Mouse (Mus musculus) forebrain, embryonic 11.5 days (tissue): ENCODE results near the gene Nop58. TPM values are rescaled to one million over a fixed set of nuclear protein-coding genes. Genes with fewer than 3 reads are reported as not detected.

Experiments used
- ATAC-seq: fragments of 200-750 bp; cut with Nextera tagmentation; replicated peaks from 2 replicates; pipeline ENCODE4 v1.8.0; 2017; ENCODE audit warnings: moderate TSS enrichment; ENCODE audit not compliant: low FRiP score
- DNase-seq: peaks from one replicate; pipeline ENCODE4 v3.0.0-alpha.2; 2017; ENCODE audit warnings: low spot score
- H3K27ac ChIP-seq: fragments of 300-500 bp; sonication (generic); 2 replicates; pipeline ENCODE4 v1.5.1; 2014; ENCODE audit warnings: low read depth, low read length
- H3K27me3 ChIP-seq: fragments of 300-500 bp; sonication (generic); 2 replicates; pipeline ENCODE4 v1.6.1; 2014; ENCODE audit warnings: mild to moderate bottlenecking, low read length, mixed read lengths; ENCODE audit not compliant: control insufficient read depth, insufficient read depth
- H3K36me3 ChIP-seq: fragments of 300-500 bp; sonication (generic); 2 replicates; pipeline ENCODE4 v1.6.1; 2014; ENCODE audit warnings: mild to moderate bottlenecking, low read length, moderate library complexity, mixed read lengths; ENCODE audit not compliant: control insufficient read depth, insufficient read depth
- H3K4me1 ChIP-seq: fragments of 300-500 bp; sonication (generic); replicated peaks from 2 replicates; pipeline ENCODE4 v1.6.1; 2014; ENCODE audit warnings: low read length, mixed read lengths; ENCODE audit not compliant: control insufficient read depth, insufficient read depth
- H3K4me2 ChIP-seq: fragments of 300-500 bp; sonication (generic); 2 replicates; pipeline ENCODE4 v1.6.1; 2014; ENCODE audit warnings: low read depth, mild to moderate bottlenecking, low read length, moderate library complexity, mixed read lengths; ENCODE audit not compliant: severe bottlenecking
- H3K4me3 ChIP-seq: fragments of 300-500 bp; sonication (generic); 2 replicates; pipeline ENCODE4 v1.5.1; 2014; ENCODE audit warnings: low read depth, low read length
- H3K9ac ChIP-seq: fragments of 300-500 bp; sonication (generic); 2 replicates; pipeline ENCODE4 v1.6.1; 2014; ENCODE audit warnings: low read length
- H3K9me3 ChIP-seq: fragments of 300-500 bp; sonication (generic); 2 replicates; pipeline ENCODE4 v1.6.1; 2016; ENCODE audit warnings: low read length, mixed read lengths; ENCODE audit not compliant: control insufficient read depth
- WGBS: fragments of 180-500 bp; shearing (Covaris S2); extraction: QIAGEN DNeasy Blood & Tissue Kit; methylation state at CpG from one replicate; pipeline ENCODE4 v1.1.7; 2014; 5-methylcytosine and 5-hydroxymethylcytosine counted together
- polyA plus RNA-seq: library from polyadenylated mRNA; unstranded; fragments of >200 nt; fragmentation: Nextera tagmentation; extraction: Ambion mirVana; gene quantifications from 2 replicates; pipeline ENCODE4 v1.2.1, GENCODE M21; 2014

Gene Nop58
- polyA plus RNA-seq, 1 experiment from 2014 or later: 311 TPM

DNA sequence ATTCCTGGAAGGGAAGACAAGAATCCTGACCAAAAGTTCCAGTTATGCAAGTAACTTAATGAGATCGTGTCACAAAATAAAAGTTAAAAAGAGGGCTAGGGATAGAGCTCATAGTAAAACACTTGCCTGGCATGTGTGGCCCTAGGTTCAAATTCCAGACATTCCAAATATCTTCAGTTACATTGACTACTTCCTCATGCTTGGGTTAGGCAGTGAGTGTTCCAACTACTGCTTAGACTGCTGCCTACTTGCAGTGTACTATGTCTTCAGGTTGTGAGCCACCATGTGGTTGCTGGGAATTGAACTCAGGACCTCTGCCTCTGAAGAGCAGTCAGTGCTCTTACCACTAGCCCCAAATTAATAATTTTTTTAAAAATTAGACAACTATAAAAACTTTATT is 2.7 kb downstream of the Nop58 start:
- ATAC-seq (no peak), DNase-seq (no peak)
- H3K27ac ChIP-seq: no peak overlapping the region
- no peaks in the 10 kb centered on the region for H3K9me3 ChIP-seq
- H3K4me2 ChIP-seq: peak overlapping the region; percentile 21; the same call in 1 of the 2 replicates
- 77% methylated on average over 1 of the region's 1 CpGs for WGBS
- no peaks in the 10 kb centered on the region; the same call in 1 of the 2 replicates for H3K36me3 ChIP-seq
- no peak overlapping the region for H3K9ac ChIP-seq
- no peak overlapping the region for H3K4me3 ChIP-seq
- peaks cover 7% of the 10 kb centered on the region; the same call in 1 of the 2 replicates for H3K4me1 ChIP-seq
- H3K27me3 ChIP-seq: no peaks in the 10 kb centered on the region; the same call in 1 of the 2 replicates

DNA sequence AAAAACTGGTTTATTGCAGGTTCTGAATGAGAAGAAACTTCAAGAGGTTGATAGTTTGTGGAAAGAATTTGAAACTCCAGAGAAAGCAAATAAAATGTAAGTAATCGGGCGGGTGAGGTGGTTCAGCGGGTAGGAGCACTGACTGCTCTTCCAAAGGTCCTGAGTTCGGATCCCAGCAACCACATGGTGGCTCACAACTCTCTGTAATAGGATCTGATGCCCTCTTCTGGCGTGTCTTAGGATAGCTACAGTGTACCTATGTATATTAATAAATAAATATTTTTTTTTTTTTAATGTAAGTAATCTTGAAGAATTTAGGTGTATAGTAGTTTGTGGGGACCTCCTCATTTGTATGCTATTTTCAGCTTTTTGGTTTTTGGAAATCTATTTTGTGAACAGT is 5.7 kb downstream of the Nop58 start:
- 96% methylated on average over 5 of the region's 5 CpGs for WGBS
- H3K4me3 ChIP-seq: no peak overlapping the region
- DNase-seq (no peak), ATAC-seq (no peak)
- H3K27me3 ChIP-seq: no peaks in the 10 kb centered on the region
- H3K9ac ChIP-seq: no peak overlapping the region
- H3K4me1 ChIP-seq: peaks cover 6% of the 10 kb centered on the region; the same call in 1 of the 2 replicates
- H3K36me3 ChIP-seq: no peaks in the 10 kb centered on the region; the same call in 1 of the 2 replicates
- no peaks in the 10 kb centered on the region for H3K9me3 ChIP-seq
- no peak overlapping the region for H3K27ac ChIP-seq
- no peak overlapping the region for H3K4me2 ChIP-seq

DNA sequence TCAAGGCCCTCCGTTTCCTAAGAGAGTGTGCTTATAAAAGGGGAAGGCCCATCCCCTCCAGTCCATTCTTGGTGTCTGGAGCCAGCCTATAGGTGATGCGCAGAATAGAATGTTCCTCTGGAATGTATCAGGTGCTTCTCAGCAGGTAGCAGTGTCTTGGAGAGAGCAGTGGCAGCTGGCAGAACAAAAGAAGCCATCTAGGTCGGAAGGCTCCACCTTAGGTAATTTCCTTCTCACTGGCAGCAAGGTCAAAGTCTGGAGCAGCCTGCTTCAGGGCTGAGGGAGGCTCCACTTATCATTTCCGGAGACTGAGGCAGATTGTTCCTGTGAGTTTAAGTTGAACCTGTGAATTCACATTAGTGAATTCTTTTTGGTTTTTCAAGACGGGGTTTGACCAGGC is 13.0 kb downstream of the Nop58 start:
- Histone ChIP-seq H3K27me3 (no peaks in the 10 kb centered on the region), H3K9me3 (no peaks in the 10 kb centered on the region), H3K36me3 (peaks cover 12% of the 10 kb centered on the region; the same call in 1 of the 2 replicates), H3K4me2 (no peak overlapping the region), H3K9ac (no peak overlapping the region), H3K4me3 (no peak overlapping the region), H3K27ac (no peak overlapping the region), H3K4me1 (no peaks in the 10 kb centered on the region)
- 87% methylated on average over 5 of the region's 5 CpGs for WGBS
- no peak for DNase-seq
- ATAC-seq: no peak

DNA sequence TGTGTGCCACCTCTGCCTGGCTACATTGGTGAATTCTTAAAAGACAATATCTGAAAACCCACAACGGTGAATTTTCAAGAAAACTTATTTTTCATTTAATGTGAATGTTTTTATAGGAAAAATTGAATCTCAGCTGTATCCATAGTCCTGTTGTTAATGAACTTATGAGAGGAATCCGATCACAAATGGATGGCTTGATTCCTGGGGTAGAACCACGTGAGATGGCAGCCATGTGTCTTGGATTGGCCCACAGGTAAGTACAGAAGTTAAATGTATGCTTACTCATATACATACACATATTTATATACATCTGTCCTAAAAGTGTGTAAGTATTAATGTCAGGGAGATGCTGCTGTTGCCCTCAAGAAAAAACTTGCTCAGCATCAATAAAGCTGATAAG is 13.4 kb downstream of the Nop58 start:
- Histone ChIP-seq H3K27me3 (no peaks in the 10 kb centered on the region), H3K27ac (no peak overlapping the region), H3K4me2 (no peak overlapping the region), H3K9me3 (no peaks in the 10 kb centered on the region), H3K4me1 (no peaks in the 10 kb centered on the region), H3K9ac (no peak overlapping the region), H3K36me3 (peaks cover 12% of the 10 kb centered on the region; the same call in 1 of the 2 replicates), H3K4me3 (no peak overlapping the region)
- WGBS: 94% methylated on average over 3 of the region's 3 CpGs
- ATAC-seq: no peak
- DNase-seq: no peak

DNA sequence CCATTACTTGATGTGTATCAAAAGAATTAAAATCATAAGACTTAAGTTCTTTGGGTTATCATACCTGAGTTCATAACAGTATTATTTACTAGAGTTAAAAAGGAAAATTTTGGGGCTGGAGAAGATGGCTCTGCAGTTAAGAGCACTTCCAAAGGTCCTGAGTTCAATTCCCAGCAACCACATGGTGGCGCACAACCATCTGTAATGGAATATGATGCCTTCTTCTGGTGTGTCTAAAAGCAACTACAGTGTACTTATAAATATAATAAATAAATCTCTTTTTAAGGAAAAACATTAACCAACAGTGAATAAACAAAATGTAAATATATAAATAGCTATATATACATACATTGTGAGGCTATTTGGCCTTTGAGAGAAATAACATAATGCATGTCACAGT is 17.0 kb downstream of the Nop58 start:
- WGBS: 98% methylated on average over 1 of the region's 1 CpGs
- Histone ChIP-seq H3K9ac (no peak overlapping the region), H3K36me3 (peaks cover 18% of the 10 kb centered on the region; the same call in 1 of the 2 replicates), H3K9me3 (no peaks in the 10 kb centered on the region), H3K4me3 (no peak overlapping the region), H3K4me2 (no peak overlapping the region), H3K27ac (no peak overlapping the region), H3K27me3 (no peaks in the 10 kb centered on the region), H3K4me1 (no peaks in the 10 kb centered on the region)
- no peak for ATAC-seq
- DNase-seq: no peak

DNA sequence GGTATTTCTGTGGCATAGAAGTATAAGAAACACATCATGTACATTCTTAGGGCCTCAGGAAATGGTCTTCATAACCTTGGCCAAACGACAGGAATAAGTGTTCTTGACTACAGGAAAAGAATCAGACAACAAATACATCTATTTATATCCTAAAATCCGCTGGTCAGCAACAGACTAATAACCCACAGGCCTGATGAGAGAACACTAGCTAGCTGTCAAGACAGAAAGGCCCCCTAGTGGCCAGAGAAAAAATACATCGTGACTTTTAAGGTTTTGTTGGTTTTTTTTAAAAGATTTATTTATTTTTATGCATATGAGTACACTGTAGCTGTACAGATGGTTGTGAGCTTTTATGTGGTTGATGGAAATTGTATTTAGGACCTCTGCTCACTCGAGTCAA is 35.1 kb downstream of the Nop58 start:
- Histone ChIP-seq H3K4me1 (no peaks in the 10 kb centered on the region), H3K27ac (no peak overlapping the region), H3K4me3 (no peak overlapping the region), H3K27me3 (no peaks in the 10 kb centered on the region), H3K36me3 (no peaks in the 10 kb centered on the region; the same call in 1 of the 2 replicates), H3K4me2 (no peak overlapping the region), H3K9me3 (no peaks in the 10 kb centered on the region), H3K9ac (no peak overlapping the region)
- DNase-seq (no peak), ATAC-seq (no peak)
- 61% methylated on average over 4 of the region's 4 CpGs for WGBS

DNA sequence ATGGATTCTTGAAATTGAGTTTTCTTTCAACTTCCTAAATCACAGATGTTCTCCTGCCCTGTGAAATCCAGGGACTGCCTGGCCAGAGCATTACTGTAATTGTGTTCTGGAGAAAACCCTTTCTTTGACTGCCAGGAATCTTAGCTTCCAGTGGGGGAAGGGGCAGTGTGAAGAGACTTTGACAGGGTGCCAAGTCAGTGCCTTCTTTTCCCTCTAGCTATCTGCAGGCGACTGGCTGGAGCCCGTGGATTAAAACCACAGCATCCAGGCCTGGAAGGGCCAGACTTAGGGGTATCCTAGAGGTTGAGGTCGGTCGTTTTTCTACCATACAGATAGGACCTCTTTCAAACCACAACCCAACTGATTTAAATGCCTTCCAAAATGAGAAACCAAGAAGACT is 40.9 kb downstream of the Nop58 start:
- 75% methylated on average over 4 of the region's 4 CpGs for WGBS
- no peaks in the 10 kb centered on the region for H3K4me1 ChIP-seq
- no peak overlapping the region for H3K4me3 ChIP-seq
- ATAC-seq: no peak
- no peak overlapping the region for H3K4me2 ChIP-seq
- no peaks in the 10 kb centered on the region for H3K9me3 ChIP-seq
- H3K27me3 ChIP-seq: no peaks in the 10 kb centered on the region
- no peak overlapping the region for H3K27ac ChIP-seq
- no peak for DNase-seq
- no peak overlapping the region for H3K9ac ChIP-seq
- H3K36me3 ChIP-seq: no peaks in the 10 kb centered on the region; the same call in 1 of the 2 replicates

DNA sequence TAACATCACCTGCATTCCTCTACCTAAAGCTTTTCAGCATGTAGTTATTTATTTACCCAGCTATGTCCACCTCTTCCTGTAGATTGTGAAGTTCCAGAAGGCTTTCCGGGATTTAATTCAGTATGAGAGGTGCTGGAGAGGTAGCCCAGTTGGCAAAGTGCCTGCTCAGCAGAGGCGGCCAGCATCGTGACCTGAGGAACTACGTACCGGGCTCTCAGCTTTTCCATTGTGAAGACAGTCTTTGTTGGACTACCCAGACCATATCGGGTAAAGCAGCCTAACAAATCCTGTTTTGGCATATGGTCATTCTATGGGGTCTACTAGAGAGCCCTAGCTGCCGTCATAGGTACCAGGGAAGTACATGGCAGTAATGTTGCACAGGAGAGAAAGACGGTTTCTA is 45.3 kb downstream of the Nop58 start:
- Histone ChIP-seq H3K27me3 (no peaks in the 10 kb centered on the region), H3K36me3 (no peaks in the 10 kb centered on the region; the same call in 1 of the 2 replicates), H3K9me3 (no peaks in the 10 kb centered on the region), H3K4me3 (no peak overlapping the region), H3K4me2 (no peak overlapping the region), H3K27ac (no peak overlapping the region), H3K4me1 (no peaks in the 10 kb centered on the region), H3K9ac (no peak overlapping the region)
- DNase-seq (no peak), ATAC-seq (no peak)
- WGBS: 87% methylated on average over 8 of the region's 8 CpGs

DNA sequence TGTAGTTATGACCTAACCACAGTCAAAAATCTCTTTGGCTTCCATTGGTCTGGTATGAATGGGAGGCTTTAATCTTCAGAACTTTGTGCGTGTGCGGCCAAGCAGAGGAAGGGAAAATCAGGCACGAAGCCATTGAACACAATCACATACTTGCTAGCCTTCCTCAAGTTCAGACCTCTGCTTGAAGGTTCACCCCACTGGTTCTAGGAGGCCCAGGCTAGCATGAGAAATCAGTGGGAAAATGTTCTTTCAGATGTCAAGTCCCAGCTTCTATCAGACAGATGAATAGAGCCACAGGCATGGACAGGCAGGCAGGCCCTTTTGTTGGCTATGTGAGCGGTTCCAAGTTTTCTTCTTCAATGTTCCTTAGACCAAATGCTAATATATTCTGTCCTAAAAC is 46.0 kb downstream of the Nop58 start:
- no peak overlapping the region for H3K4me2 ChIP-seq
- H3K4me3 ChIP-seq: no peak overlapping the region
- no peak overlapping the region for H3K9ac ChIP-seq
- H3K36me3 ChIP-seq: no peaks in the 10 kb centered on the region; the same call in 1 of the 2 replicates
- no peaks in the 10 kb centered on the region for H3K4me1 ChIP-seq
- ATAC-seq (no peak), DNase-seq (no peak)
- no peaks in the 10 kb centered on the region for H3K9me3 ChIP-seq
- H3K27ac ChIP-seq: no peak overlapping the region
- no peaks in the 10 kb centered on the region for H3K27me3 ChIP-seq
- WGBS: 60% methylated on average over 4 of the region's 4 CpGs
